Mouse (Mus musculus): ENCODE results near the gene Plin1. TPM values are rescaled to one million over a fixed set of nuclear protein-coding genes. Genes with fewer than 3 reads are reported as not detected.

The Plin1 gene
- total RNA-seq, 2 experiments from 2014 or later = 5.2 to 10.6 TPM

GRCm38 (mm10) chr7:79740279-79740678, 7.6 kb upstream of the Plin1 start:
- intact Hi-C loops (cut with DNase I) = no loop called here
- DNase-seq (ENCODE audit: low spot score) = no peak

- intact Hi-C loops (cut with DNase I) = no loop called here
- no peak for DNase-seq (ENCODE audit: low spot score)
These were observed 6.2 kb upstream of the Plin1 start for GRCm38 (mm10) chr7:79738913-79739312.

GRCm38 (mm10) chr7:79736511-79736910, 3.8 kb upstream of the Plin1 start:
- intact Hi-C loops (cut with DNase I) = no loop called here
- DNase-seq (ENCODE audit: low spot score) = no peak

- DNase-seq (ENCODE audit: low spot score) = no peak
- intact Hi-C loops (cut with DNase I) = no loop called here
These were observed 1.9 kb upstream of the Plin1 start for GRCm38 (mm10) chr7:79734563-79734962.

- DNase-seq (ENCODE audit: low spot score) = no peak
- intact Hi-C loops (cut with DNase I) = no loop called here
These were observed 1.3 kb downstream of the Plin1 start for GRCm38 (mm10) chr7:79731438-79731837.

- intact Hi-C loops (cut with DNase I) = loop anchor here (2.0 to 5.0 kb wide), 3 partner anchors 68 to 233 kb away; partner anchors contain the start of gene Ticrr
These were observed 2.8 kb downstream of the Plin1 start for GRCm38 (mm10) chr7:79729743-79730370.

GRCm38 (mm10) chr7:79729169-79729568, 3.5 kb downstream of the Plin1 start:
- intact Hi-C loops (cut with DNase I) = loop anchor here (2.0 to 5.0 kb wide), 3 partner anchors 67 to 232 kb away; partner anchors contain the start of gene Ticrr
- DNase-seq (ENCODE audit: low spot score) = no peak

More at GRCm38 (mm10) chr7:79729743-79730370, 2.8 kb downstream of the Plin1 start:
- DNase-seq (ENCODE audit: low spot score) = no peak

GRCm38 (mm10) chr7:79728219-79728618, 4.5 kb downstream of the Plin1 start:
- intact Hi-C loops (cut with DNase I) = loop anchor here (2.0 to 5.0 kb wide), 3 partner anchors 66 to 231 kb away; partner anchors contain the start of gene Ticrr
- DNase-seq (ENCODE audit: low spot score) = no peak

- intact Hi-C loops (cut with DNase I) = loop anchor here (5.0 kb wide), 2 partner anchors 65 to 230 kb away; partner anchors contain the start of gene Ticrr
- DNase-seq (ENCODE audit: low spot score) = no peak
These were observed 5.6 kb downstream of the Plin1 start for GRCm38 (mm10) chr7:79727091-79727490.

GRCm38 (mm10) chr7:79721386-79721977, 11.2 kb downstream of the Plin1 start:
- DNase-seq (ENCODE audit: low spot score) = peak; percentile 37
- intact Hi-C loops (cut with DNase I) = no loop called here

- intact Hi-C loops (cut with DNase I) = no loop called here
These were observed 17.3 kb downstream of the Plin1 start, which contains the start of gene Kif7 for GRCm38 (mm10) chr7:79715187-79715981. TSS of gene Kif7 (minus strand) at chr7:79715720.

GRCm38 (mm10) chr7:79710831-79711230, 21.9 kb downstream of the Plin1 start:
- intact Hi-C loops (cut with DNase I) = no loop called here
- DNase-seq (ENCODE audit: low spot score) = no peak

More at GRCm38 (mm10) chr7:79715187-79715981, 17.3 kb downstream of the Plin1 start, which contains the start of gene Kif7:
- DNase-seq (ENCODE audit: low spot score) = peak; percentile 71

- no peak for DNase-seq (ENCODE audit: low spot score)
- intact Hi-C loops (cut with DNase I) = no loop called here
These were observed 22.5 kb downstream of the Plin1 start for GRCm38 (mm10) chr7:79710130-79710607.

GRCm38 (mm10) chr7:79705210-79705609, 27.5 kb downstream of the Plin1 start:
- no peak for DNase-seq (ENCODE audit: low spot score)
- intact Hi-C loops (cut with DNase I) = no loop called here

GRCm38 (mm10) chr7:79702755-79703154, 29.9 kb downstream of the Plin1 start:
- DNase-seq (ENCODE audit: low spot score) = no peak
- intact Hi-C loops (cut with DNase I) = no loop called here

GRCm38 (mm10) chr7:79696495-79696894, 36.2 kb downstream of the Plin1 start:
- intact Hi-C loops (cut with DNase I) = no loop called here
- no peak for DNase-seq (ENCODE audit: low spot score)

GRCm38 (mm10) chr7:79680231-79680630, 52.5 kb downstream of the Plin1 start:
- no peak for DNase-seq (ENCODE audit: low spot score)
- intact Hi-C loops (cut with DNase I) = no loop called here

- intact Hi-C loops (cut with DNase I) = no loop called here
These were observed 53.5 kb downstream of the Plin1 start for GRCm38 (mm10) chr7:79679186-79679585.

GRCm38 (mm10) chr7:79670900-79671604, 61.7 kb downstream of the Plin1 start:
- DNase-seq (ENCODE audit: low spot score) = no peak
- intact Hi-C loops (cut with DNase I) = no loop called here

More at GRCm38 (mm10) chr7:79679186-79679585, 53.5 kb downstream of the Plin1 start:
- no peak for DNase-seq (ENCODE audit: low spot score)

Measured in heart, postnatal 25 days (tissue).